Mouse (Mus musculus) v-Abl transformed pro-B cells (cell line): ENCODE results near the gene Tex52.
"Not testable (repeated sequence)": the region's sequence is repeated elsewhere in the genome, so short reads cannot be mapped to it uniquely, and the experiment has no call there.

Experiments used
- in situ Hi-C, 2 experiments: fragments of 400-800 bp; cut with MboI; formaldehyde crosslinking; loops; one replicate each; pipeline ENCODE4 v1.15.1; 2025; ENCODE audit not compliant: unreplicated experiment in 2 of 2

Tex52 gene

GRCm38 (mm10) chr6:128376371-128377085 lies 1.3 kb downstream of the Tex52 start:
- in situ Hi-C loops, result no loop called here

GRCm38 (mm10) chr6:128379636-128380035 lies 4.4 kb downstream of the Tex52 start:
- in situ Hi-C loops, result no loop called here

GRCm38 (mm10) chr6:128380594-128381167 lies 5.4 kb downstream of the Tex52 start:
- in situ Hi-C loops, result not testable (repeated sequence)

DNA sequence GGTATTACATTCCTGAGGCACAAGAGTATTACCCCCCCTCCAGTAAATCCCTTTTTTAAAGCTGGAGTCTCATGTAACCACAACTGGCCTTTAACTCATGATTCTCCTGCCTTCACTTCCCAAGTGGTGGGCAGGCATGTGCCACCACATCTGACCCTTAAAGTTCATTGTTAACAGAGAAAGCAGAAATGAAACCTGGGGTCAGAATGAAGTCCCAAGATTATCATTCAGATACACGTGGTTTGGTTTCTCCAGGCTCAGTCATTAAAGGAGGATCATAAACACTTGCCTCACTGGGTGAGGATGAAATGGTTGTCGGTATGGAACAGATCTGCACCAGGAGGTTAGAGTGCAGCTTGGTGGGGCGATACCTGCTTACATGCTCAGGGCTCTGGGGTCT lies 6.0 kb downstream of the Tex52 start:
- in situ Hi-C loops, result no loop called here

DNA sequence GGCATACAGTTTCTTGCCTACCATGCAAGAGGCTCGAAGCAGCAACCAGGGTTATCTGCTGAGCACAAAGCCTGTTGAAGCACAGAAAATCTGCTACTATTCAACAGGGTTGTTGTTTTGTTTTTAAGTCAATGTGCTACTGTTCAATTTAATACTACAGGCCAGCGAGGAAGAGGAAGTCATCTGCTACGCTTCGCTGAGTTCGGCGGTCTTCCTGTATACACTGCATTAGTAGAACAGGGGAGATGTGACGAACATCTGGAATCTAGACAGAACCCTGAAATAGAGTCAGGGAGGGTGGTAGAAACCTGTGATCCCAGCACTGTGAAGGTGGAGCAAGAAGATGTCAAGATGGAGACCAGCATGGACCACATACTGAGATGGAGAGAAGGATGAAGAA lies 8.5 kb downstream of the Tex52 start:
- in situ Hi-C loops, result no loop called here

DNA sequence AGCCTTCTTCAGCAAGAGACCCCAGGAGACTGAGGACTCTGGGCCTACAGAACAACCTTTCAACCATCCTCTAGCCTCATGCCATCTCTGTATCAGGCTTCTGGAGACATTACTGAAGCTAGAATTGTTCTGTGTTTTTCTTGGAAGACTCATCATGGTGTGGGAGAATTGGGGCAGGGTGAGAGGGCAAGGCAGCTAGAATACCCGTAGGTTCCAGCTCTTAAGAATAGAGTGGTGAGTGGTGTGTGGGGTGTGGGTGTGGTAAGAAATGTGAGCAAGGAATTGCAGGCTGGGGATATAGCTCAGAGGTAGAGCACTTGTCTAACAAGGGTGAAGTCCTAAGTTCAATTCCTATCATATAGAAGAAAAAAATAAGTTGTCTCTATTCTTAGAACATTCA lies 9.8 kb downstream of the Tex52 start:
- in situ Hi-C loops, result no loop called here

DNA sequence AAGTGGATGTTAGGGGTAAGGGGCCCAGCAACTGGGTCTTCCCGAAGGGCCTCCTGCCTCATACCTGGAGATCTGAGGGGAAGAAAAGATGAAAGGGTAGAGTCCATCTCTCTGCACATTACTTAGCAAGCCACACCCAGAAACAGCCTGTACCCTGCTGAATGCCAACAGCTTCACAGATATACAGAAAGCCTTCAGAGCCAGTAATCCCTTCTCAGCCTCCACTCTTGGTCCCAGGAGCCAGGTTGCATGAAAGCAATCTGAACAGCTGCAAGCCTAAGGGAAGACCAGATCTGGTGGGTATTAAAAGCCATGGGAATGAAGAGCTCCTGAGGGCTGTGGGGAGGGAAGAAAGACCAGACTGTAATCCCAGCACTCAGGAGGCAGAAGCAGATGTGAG lies 13.9 kb downstream of the Tex52 start:
- in situ Hi-C loops, result no loop called here

DNA sequence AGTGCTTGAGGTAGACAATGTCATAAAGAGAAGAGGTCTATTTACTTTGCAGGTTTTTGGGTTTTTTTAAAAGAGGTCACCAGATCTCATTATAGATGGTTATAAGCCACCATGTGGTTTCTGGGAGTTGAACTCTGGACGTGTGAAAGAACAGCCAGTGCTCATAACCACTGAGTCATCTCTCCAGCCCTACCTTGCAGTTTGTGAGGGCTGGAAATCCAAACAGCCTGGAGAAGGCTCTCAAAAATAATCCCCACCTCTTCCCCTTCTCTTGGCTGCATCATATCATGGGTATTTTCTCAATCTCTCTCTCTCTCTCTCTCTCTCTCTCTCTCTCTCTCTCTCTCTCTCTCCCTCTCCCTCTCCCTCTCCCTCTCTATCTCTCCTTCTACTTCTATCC lies 15.4 kb downstream of the Tex52 start:
- in situ Hi-C loops, result no loop called here

GRCm38 (mm10) chr6:128397574-128398261 lies 22.5 kb downstream of the Tex52 start:
- in situ Hi-C loops, result no loop called here

- in situ Hi-C loops, result no loop called here
Measured at GRCm38 (mm10) chr6:128398996-128399395, 23.7 kb downstream of the Tex52 start, which contains the start of gene Nrip2. Gene Nrip2, plus strand, starts transcription at chr6:128399296.

- in situ Hi-C loops, result loop anchor here in 1 of 2 experiments (25.0 kb wide), 1 partner anchor 837 kb away; the partner anchor contains the start of gene Cracr2a
Measured at GRCm38 (mm10) chr6:128399421-128400185, 24.3 kb downstream of the Tex52 start.

- in situ Hi-C loops, result loop anchor here in 1 of 2 experiments (25.0 kb wide), 1 partner anchor 842 kb away; the partner anchor contains the start of gene Cracr2a
Measured at GRCm38 (mm10) chr6:128404708-128405107, 29.5 kb downstream of the Tex52 start.

GRCm38 (mm10) chr6:128408544-128409125 lies 33.4 kb downstream of the Tex52 start:
- in situ Hi-C loops, result loop anchor here in 1 of 2 experiments (25.0 kb wide), 1 partner anchor 846 kb away; the partner anchor contains the start of gene Cracr2a

- in situ Hi-C loops, result loop anchor here (5.0 to 25.0 kb wide), 3 partner anchors 48 to 848 kb away; partner anchors contain the start of genes Cracr2a (in 1 of the 2), Foxm1 (in 1 of the 2) and Rhno1 (in 1 of the 2)
Measured at GRCm38 (mm10) chr6:128410305-128410704, 35.0 kb downstream of the Tex52 start.

DNA sequence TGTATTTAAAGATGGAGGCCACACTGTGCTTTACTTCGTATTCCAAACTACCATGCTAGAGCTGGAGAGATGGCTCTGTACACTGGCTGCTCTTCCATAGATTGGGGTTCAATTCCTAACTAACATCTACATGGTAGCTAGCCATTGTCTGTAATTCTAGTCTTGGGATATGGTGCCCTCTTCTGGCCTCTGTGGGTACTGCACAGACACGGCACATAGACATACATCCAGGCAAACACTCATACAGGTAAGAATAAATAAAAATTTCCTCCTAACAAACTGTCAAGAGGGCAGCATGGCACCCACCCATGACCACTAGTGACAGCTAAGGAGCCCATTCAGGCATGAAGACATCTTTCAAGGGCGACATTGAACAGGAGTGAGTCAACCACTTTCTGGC lies 35.9 kb downstream of the Tex52 start:
- in situ Hi-C loops, result loop anchor here (5.0 to 25.0 kb wide), 3 partner anchors 49 to 849 kb away; partner anchors contain the start of genes Cracr2a (in 1 of the 2), Foxm1 (in 1 of the 2) and Rhno1 (in 1 of the 2)

- in situ Hi-C loops, result loop anchor here (5.0 to 25.0 kb wide), 2 partner anchors 54 to 854 kb away; partner anchors contain the start of genes Cracr2a (in 1 of the 2), Foxm1 (in 1 of the 2) and Rhno1 (in 1 of the 2)
Measured at GRCm38 (mm10) chr6:128416169-128416568, 40.9 kb downstream of the Tex52 start.

DNA sequence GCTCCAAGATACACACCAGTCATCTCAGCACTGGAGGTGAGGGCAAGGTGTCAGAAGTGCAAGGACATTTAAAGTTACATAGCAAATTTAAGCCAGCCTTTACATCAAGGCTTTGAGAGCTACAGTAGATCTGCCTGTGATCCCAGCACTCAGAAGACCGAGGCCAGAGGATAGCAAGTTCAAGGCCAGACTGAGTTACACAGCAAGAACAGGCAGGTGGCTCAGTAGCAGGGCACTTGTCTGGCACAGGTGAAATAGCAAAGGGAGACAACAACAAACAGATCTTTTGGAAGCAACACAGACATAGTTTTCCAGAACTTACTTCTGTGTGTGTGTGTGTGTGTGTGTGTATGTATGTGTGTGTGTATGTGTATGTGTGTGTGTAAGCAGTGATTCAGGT lies 42.8 kb downstream of the Tex52 start:
- in situ Hi-C loops, result loop anchor here (5.0 to 25.0 kb wide), 2 partner anchors 56 to 856 kb away; partner anchors contain the start of genes Cracr2a (in 1 of the 2), Foxm1 (in 1 of the 2) and Rhno1 (in 1 of the 2)

DNA sequence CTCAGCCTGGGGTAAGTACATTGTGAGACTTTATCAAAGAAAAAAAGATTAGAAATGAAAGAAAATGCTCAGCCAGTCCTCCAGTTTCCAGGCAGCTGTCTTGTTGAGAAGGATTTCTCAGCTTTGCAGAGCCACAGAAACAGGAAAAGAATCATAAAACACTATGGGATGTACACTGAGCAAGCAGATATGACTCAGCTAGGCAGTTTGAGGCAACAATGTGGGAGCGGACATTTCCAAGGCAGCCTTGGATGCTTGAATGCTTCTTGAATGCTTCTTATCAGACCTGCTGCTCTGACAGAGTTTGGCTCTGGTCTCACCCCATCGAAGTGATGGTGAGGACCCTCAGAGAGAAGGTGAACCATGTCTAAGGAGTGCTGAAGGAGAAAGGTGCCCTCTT lies 45.8 kb downstream of the Tex52 start:
- in situ Hi-C loops, result loop anchor here in 1 of 2 experiments (25.0 kb wide), 1 partner anchor 859 kb away; the partner anchor contains the start of gene Cracr2a

DNA sequence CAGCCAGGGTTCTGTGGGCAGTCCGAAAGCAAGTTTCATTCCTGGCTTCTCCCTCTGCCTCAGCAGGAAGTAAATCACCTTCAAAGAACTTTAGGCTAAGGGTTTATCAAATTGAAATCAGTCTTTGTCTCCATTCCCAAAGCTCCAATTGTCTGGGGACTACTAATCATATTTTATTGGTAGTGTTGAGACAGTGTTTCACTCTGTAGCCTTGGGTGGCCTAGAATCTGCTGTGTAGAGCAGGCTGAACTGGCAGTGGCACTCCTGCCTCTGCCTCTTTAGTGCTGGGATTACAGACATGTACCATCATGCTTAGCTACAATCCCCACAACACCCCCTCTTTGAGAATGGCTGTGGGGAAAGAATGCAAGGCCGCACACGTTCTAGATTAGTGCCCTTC lies 46.2 kb downstream of the Tex52 start:
- in situ Hi-C loops, result loop anchor here in 1 of 2 experiments (25.0 kb wide), 1 partner anchor 859 kb away; the partner anchor contains the start of gene Cracr2a
